Mouse (Mus musculus): ENCODE data around the gene Tns3. TPM values are rescaled to one million over a fixed set of nuclear protein-coding genes. Genes with fewer than 3 reads are reported as not detected.

Tns3 gene
- polyA plus RNA-seq, 1 experiment = 33.9 TPM

GRCm38 (mm10) chr11:8456586-8457285 is 207.6 kb downstream of the Tns3 start:
- no peak for DNase-seq
- no peak overlapping the region for H3K4me3 ChIP-seq (ENCODE audit: control insufficient read depth, insufficient read depth, low read length)
- 91% methylated on average over 9 of the region's 9 CpGs for WGBS
- H3K27ac ChIP-seq (ENCODE audit: control insufficient read depth, insufficient read depth, low read length) = no peak overlapping the region
- no peaks in the 10 kb centered on the region for H3K36me3 ChIP-seq (ENCODE audit: control insufficient read depth, insufficient read depth, low read length)
- H3K27me3 ChIP-seq (ENCODE audit: control insufficient read depth, insufficient read depth, low read length) = no peaks in the 10 kb centered on the region
- 0 out of 2 replicates have a peak, but pooled peaks cover 2% of the 10 kb centered on the region for H3K4me1 ChIP-seq (replicated peaks; ENCODE audit: control insufficient read depth, insufficient read depth, low read length)
- TF ChIP-seq POLR2A (IDR thresholded peaks at IDR 0.05; ENCODE audit: control insufficient read depth, extremely low read depth, insufficient read depth, low read length, poor library complexity) (no peak), CTCF (IDR thresholded peaks at IDR 0.05; ENCODE audit: borderline replicate concordance, control insufficient read depth, extremely low read depth, insufficient read depth, low read length, poor library complexity) (no peak)

GRCm38 (mm10) chr11:8455650-8456049 is 208.7 kb downstream of the Tns3 start:
- Histone ChIP-seq H3K27ac (ENCODE audit: control insufficient read depth, insufficient read depth, low read length) (no peak overlapping the region), H3K27me3 (ENCODE audit: control insufficient read depth, insufficient read depth, low read length) (no peaks in the 10 kb centered on the region), H3K4me1 (replicated peaks; ENCODE audit: control insufficient read depth, insufficient read depth, low read length) (0 out of 2 replicates have a peak, but pooled peaks cover 2% of the 10 kb centered on the region), H3K4me3 (ENCODE audit: control insufficient read depth, insufficient read depth, low read length) (no peak overlapping the region), H3K36me3 (ENCODE audit: control insufficient read depth, insufficient read depth, low read length) (no peaks in the 10 kb centered on the region)
- TF ChIP-seq CTCF (IDR thresholded peaks at IDR 0.05; ENCODE audit: borderline replicate concordance, control insufficient read depth, extremely low read depth, insufficient read depth, low read length, poor library complexity) = no peak
- TF ChIP-seq POLR2A (IDR thresholded peaks at IDR 0.05; ENCODE audit: control insufficient read depth, extremely low read depth, insufficient read depth, low read length, poor library complexity) = no peak
- 78% methylated on average over 6 of the region's 6 CpGs for WGBS
- no peak for DNase-seq

- H3K4me1 ChIP-seq (replicated peaks; ENCODE audit: control insufficient read depth, insufficient read depth, low read length) = peaks cover 10% of the 10 kb centered on the region
- no peaks in the 10 kb centered on the region for H3K27me3 ChIP-seq (ENCODE audit: control insufficient read depth, insufficient read depth, low read length)
- no peak overlapping the region for H3K4me3 ChIP-seq (ENCODE audit: control insufficient read depth, insufficient read depth, low read length)
- no peak for DNase-seq
- no peaks in the 10 kb centered on the region for H3K36me3 ChIP-seq (ENCODE audit: control insufficient read depth, insufficient read depth, low read length)
- H3K27ac ChIP-seq (ENCODE audit: control insufficient read depth, insufficient read depth, low read length) = no peak overlapping the region
- 95% methylated on average over 6 of the region's 6 CpGs for WGBS
- TF ChIP-seq CTCF (IDR thresholded peaks at IDR 0.05; ENCODE audit: borderline replicate concordance, control insufficient read depth, extremely low read depth, insufficient read depth, low read length, poor library complexity) = no peak
These were observed 211.1 kb downstream of the Tns3 start for GRCm38 (mm10) chr11:8453252-8453651.

- no peaks in the 10 kb centered on the region for H3K36me3 ChIP-seq (ENCODE audit: control insufficient read depth, insufficient read depth, low read length)
These were observed 212.6 kb downstream of the Tns3 start for GRCm38 (mm10) chr11:8451597-8452201.

GRCm38 (mm10) chr11:8450540-8450939 is 213.8 kb downstream of the Tns3 start:
- TF ChIP-seq POLR2A (IDR thresholded peaks at IDR 0.05; ENCODE audit: control insufficient read depth, extremely low read depth, insufficient read depth, low read length, poor library complexity) (no peak), CTCF (IDR thresholded peaks at IDR 0.05; ENCODE audit: borderline replicate concordance, control insufficient read depth, extremely low read depth, insufficient read depth, low read length, poor library complexity) (no peak)
- no peak for DNase-seq
- H3K36me3 ChIP-seq (ENCODE audit: control insufficient read depth, insufficient read depth, low read length) = no peaks in the 10 kb centered on the region
- no peaks in the 10 kb centered on the region for H3K27me3 ChIP-seq (ENCODE audit: control insufficient read depth, insufficient read depth, low read length)
- peaks cover 21% of the 10 kb centered on the region for H3K4me1 ChIP-seq (replicated peaks; ENCODE audit: control insufficient read depth, insufficient read depth, low read length)
- WGBS = 95% methylated on average over 4 of the region's 4 CpGs
- H3K27ac ChIP-seq (ENCODE audit: control insufficient read depth, insufficient read depth, low read length) = no peak overlapping the region
- H3K4me3 ChIP-seq (ENCODE audit: control insufficient read depth, insufficient read depth, low read length) = no peak overlapping the region

More at GRCm38 (mm10) chr11:8451597-8452201, 212.6 kb downstream of the Tns3 start:
- Histone ChIP-seq H3K27me3 (ENCODE audit: control insufficient read depth, insufficient read depth, low read length) (no peaks in the 10 kb centered on the region), H3K4me1 (replicated peaks; ENCODE audit: control insufficient read depth, insufficient read depth, low read length) (peaks cover 20% of the 10 kb centered on the region), H3K4me3 (ENCODE audit: control insufficient read depth, insufficient read depth, low read length) (no peak overlapping the region), H3K27ac (ENCODE audit: control insufficient read depth, insufficient read depth, low read length) (no peak overlapping the region)
- TF ChIP-seq CTCF (IDR thresholded peaks at IDR 0.05; ENCODE audit: borderline replicate concordance, control insufficient read depth, extremely low read depth, insufficient read depth, low read length, poor library complexity) = no peak
- TF ChIP-seq POLR2A (IDR thresholded peaks at IDR 0.05; ENCODE audit: control insufficient read depth, extremely low read depth, insufficient read depth, low read length, poor library complexity) = no peak
- DNase-seq = no peak
- 92% methylated on average over 6 of the region's 6 CpGs for WGBS

GRCm38 (mm10) chr11:8445915-8446356 is 218.4 kb downstream of the Tns3 start:
- Histone ChIP-seq H3K4me1 (replicated peaks; ENCODE audit: control insufficient read depth, insufficient read depth, low read length) (peaks cover 34% of the 10 kb centered on the region), H3K27ac (ENCODE audit: control insufficient read depth, insufficient read depth, low read length) (peak overlapping the region; percentile 89), H3K27me3 (ENCODE audit: control insufficient read depth, insufficient read depth, low read length) (no peaks in the 10 kb centered on the region), H3K36me3 (ENCODE audit: control insufficient read depth, insufficient read depth, low read length) (no peaks in the 10 kb centered on the region), H3K4me3 (ENCODE audit: control insufficient read depth, insufficient read depth, low read length) (no peak overlapping the region)
- 36% methylated on average over 8 of the region's 8 CpGs for WGBS
- TF ChIP-seq CTCF (IDR thresholded peaks at IDR 0.05; ENCODE audit: borderline replicate concordance, control insufficient read depth, extremely low read depth, insufficient read depth, low read length, poor library complexity) = no peak
- TF ChIP-seq POLR2A (IDR thresholded peaks at IDR 0.05; ENCODE audit: control insufficient read depth, extremely low read depth, insufficient read depth, low read length, poor library complexity) = no peak
- peak; percentile 13 for DNase-seq

Data from thymus, adult 2 months (tissue).